Mouse (Mus musculus) thymus, adult 2 months (tissue): ENCODE measurements around the gene Cer1.

Source experiments
- CTCF ChIP-seq: fragments of 200-500 bp; IDR thresholded peaks from 2 replicates; pipeline ENCODE4 v1.5.1; 2012; ENCODE audit warnings: mild to moderate bottlenecking, control low read depth, low read length, moderate library complexity, borderline replicate concordance; ENCODE audit not compliant: control insufficient read depth, poor library complexity, insufficient read depth; ENCODE audit errors: extremely low read depth
- POLR2A ChIP-seq: fragments of 200-500 bp; IDR thresholded peaks from 2 replicates; pipeline ENCODE4 v1.6.1; 2012; ENCODE audit warnings: mild to moderate bottlenecking, low read length, control low read depth, moderate library complexity; ENCODE audit not compliant: control insufficient read depth, poor library complexity, insufficient read depth; ENCODE audit errors: extremely low read depth

DNA sequence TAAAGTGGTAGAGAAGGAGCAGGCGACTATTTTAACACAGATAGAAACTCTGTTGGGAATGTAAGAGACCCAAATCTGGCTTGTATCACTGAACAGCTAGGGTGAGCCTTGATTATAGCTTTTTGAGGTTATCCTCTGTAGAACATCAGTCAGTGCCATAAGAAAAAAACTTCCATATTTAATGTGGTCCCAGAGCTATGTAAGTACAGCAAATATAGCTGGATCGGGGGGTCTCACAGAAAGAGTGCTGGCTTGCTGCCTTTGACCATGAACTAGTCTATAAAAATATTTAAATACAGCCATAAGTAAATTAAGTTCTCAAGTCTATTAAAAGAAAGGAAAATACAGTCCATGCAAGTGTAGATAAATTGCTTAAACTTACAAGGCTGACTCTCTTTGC, 4.7 kb downstream of the Cer1 start:
- TF ChIP-seq POLR2A, result no peak
- TF ChIP-seq CTCF, result no peak
